Mouse (Mus musculus): ENCODE results near the gene Tmcc1. TPM values are rescaled to one million over a fixed set of nuclear protein-coding genes. Genes with fewer than 3 reads are reported as not detected.

The Tmcc1 gene
- polyA plus RNA-seq, 1 experiment from 2014 or later: 26.2 TPM

GRCm38 (mm10) chr6:116107471-116108358 lies 85.6 kb downstream of the Tmcc1 start:
- H3K27me3 ChIP-seq (ENCODE audit: control insufficient read depth, insufficient read depth, low read length): no peaks in the 10 kb centered on the region
- H3K27ac ChIP-seq (replicated peaks; ENCODE audit: low read depth, low read length): peak overlapping the region; percentile 93
- WGBS: under 1% methylated on average over 29 of the region's 29 CpGs
- no peaks in the 10 kb centered on the region for H3K9me3 ChIP-seq (ENCODE audit: control insufficient read depth, low read length)
- DNase-seq (peak; percentile 84), ATAC-seq (ENCODE audit: low FRiP score, low TSS enrichment) (peak; percentile 97)
- H3K4me1 ChIP-seq (ENCODE audit: control insufficient read depth, insufficient read depth, low read length): peaks cover 30% of the 10 kb centered on the region
- H3K4me2 ChIP-seq (ENCODE audit: low read length): peak overlapping the region; percentile 74
- no peaks in the 10 kb centered on the region for H3K36me3 ChIP-seq (ENCODE audit: control insufficient read depth, insufficient read depth, low read length)
- H3K9ac ChIP-seq (replicated peaks; ENCODE audit: low read length): peak overlapping the region; percentile 68
- peak overlapping the region; percentile 68 for H3K4me3 ChIP-seq (replicated peaks; ENCODE audit: low read depth, low read length)

- Histone ChIP-seq H3K9ac (replicated peaks; ENCODE audit: low read length) (peak overlapping the region; percentile 68), H3K4me3 (replicated peaks; ENCODE audit: low read depth, low read length) (peak overlapping the region; percentile 68), H3K27ac (replicated peaks; ENCODE audit: low read depth, low read length) (peak overlapping the region; percentile 93), H3K36me3 (ENCODE audit: control insufficient read depth, insufficient read depth, low read length) (no peaks in the 10 kb centered on the region), H3K27me3 (ENCODE audit: control insufficient read depth, insufficient read depth, low read length) (no peaks in the 10 kb centered on the region), H3K9me3 (ENCODE audit: control insufficient read depth, low read length) (no peaks in the 10 kb centered on the region), H3K4me2 (ENCODE audit: low read length) (peak overlapping the region; percentile 74), H3K4me1 (ENCODE audit: control insufficient read depth, insufficient read depth, low read length) (peaks cover 30% of the 10 kb centered on the region)
- DNase-seq: peak; percentile 54
- under 1% methylated on average over 6 of the region's 6 CpGs for WGBS
- ATAC-seq (ENCODE audit: low FRiP score, low TSS enrichment): peak; percentile 66; the same call in 1 of the 2 replicates
Measured at GRCm38 (mm10) chr6:116106967-116107470, 86.3 kb downstream of the Tmcc1 start.

GRCm38 (mm10) chr6:116097579-116097978 lies 95.7 kb downstream of the Tmcc1 start:
- H3K4me3 ChIP-seq (replicated peaks; ENCODE audit: low read depth, low read length): no peak overlapping the region
- H3K36me3 ChIP-seq (ENCODE audit: control insufficient read depth, insufficient read depth, low read length): no peaks in the 10 kb centered on the region
- DNase-seq (no peak), ATAC-seq (ENCODE audit: low FRiP score, low TSS enrichment) (no peak)
- no peaks in the 10 kb centered on the region for H3K4me1 ChIP-seq (ENCODE audit: control insufficient read depth, insufficient read depth, low read length)
- no peaks in the 10 kb centered on the region for H3K27me3 ChIP-seq (ENCODE audit: control insufficient read depth, insufficient read depth, low read length)
- 87% methylated on average over 2 of the region's 2 CpGs for WGBS
- H3K27ac ChIP-seq (replicated peaks; ENCODE audit: low read depth, low read length): no peak overlapping the region
- no peaks in the 10 kb centered on the region for H3K9me3 ChIP-seq (ENCODE audit: control insufficient read depth, low read length)
- H3K9ac ChIP-seq (replicated peaks; ENCODE audit: low read length): no peak overlapping the region
- H3K4me2 ChIP-seq (ENCODE audit: low read length): no peak overlapping the region

GRCm38 (mm10) chr6:116089402-116089801 lies 103.9 kb downstream of the Tmcc1 start:
- ATAC-seq (ENCODE audit: low FRiP score, low TSS enrichment): no peak
- no peak for DNase-seq
- no peak overlapping the region for H3K9ac ChIP-seq (replicated peaks; ENCODE audit: low read length)
- no peaks in the 10 kb centered on the region for H3K36me3 ChIP-seq (ENCODE audit: control insufficient read depth, insufficient read depth, low read length)
- no peaks in the 10 kb centered on the region for H3K9me3 ChIP-seq (ENCODE audit: control insufficient read depth, low read length)
- H3K27me3 ChIP-seq (ENCODE audit: control insufficient read depth, insufficient read depth, low read length): no peaks in the 10 kb centered on the region
- no peaks in the 10 kb centered on the region for H3K4me1 ChIP-seq (ENCODE audit: control insufficient read depth, insufficient read depth, low read length)
- no peak overlapping the region for H3K27ac ChIP-seq (replicated peaks; ENCODE audit: low read depth, low read length)
- H3K4me3 ChIP-seq (replicated peaks; ENCODE audit: low read depth, low read length): no peak overlapping the region
- H3K4me2 ChIP-seq (ENCODE audit: low read length): no peak overlapping the region

- H3K4me3 ChIP-seq (replicated peaks; ENCODE audit: low read depth, low read length): no peak overlapping the region
- WGBS: 98% methylated on average over 1 of the region's 1 CpGs
- H3K27ac ChIP-seq (replicated peaks; ENCODE audit: low read depth, low read length): no peak overlapping the region
- H3K4me2 ChIP-seq (ENCODE audit: low read length): no peak overlapping the region
- H3K9me3 ChIP-seq (ENCODE audit: control insufficient read depth, low read length): no peaks in the 10 kb centered on the region
- ATAC-seq (ENCODE audit: low FRiP score, low TSS enrichment): no peak
- H3K4me1 ChIP-seq (ENCODE audit: control insufficient read depth, insufficient read depth, low read length): no peaks in the 10 kb centered on the region
- H3K9ac ChIP-seq (replicated peaks; ENCODE audit: low read length): no peak overlapping the region
- no peak for DNase-seq
- no peaks in the 10 kb centered on the region for H3K36me3 ChIP-seq (ENCODE audit: control insufficient read depth, insufficient read depth, low read length)
- H3K27me3 ChIP-seq (ENCODE audit: control insufficient read depth, insufficient read depth, low read length): no peaks in the 10 kb centered on the region
Measured at GRCm38 (mm10) chr6:116086036-116086435, 107.2 kb downstream of the Tmcc1 start.

GRCm38 (mm10) chr6:116082239-116082638 lies 111.0 kb downstream of the Tmcc1 start:
- Histone ChIP-seq H3K9ac (replicated peaks; ENCODE audit: low read length) (no peak overlapping the region), H3K27me3 (ENCODE audit: control insufficient read depth, insufficient read depth, low read length) (no peaks in the 10 kb centered on the region), H3K4me3 (replicated peaks; ENCODE audit: low read depth, low read length) (no peak overlapping the region), H3K27ac (replicated peaks; ENCODE audit: low read depth, low read length) (no peak overlapping the region), H3K9me3 (ENCODE audit: control insufficient read depth, low read length) (no peaks in the 10 kb centered on the region), H3K4me2 (ENCODE audit: low read length) (no peak overlapping the region), H3K36me3 (ENCODE audit: control insufficient read depth, insufficient read depth, low read length) (no peaks in the 10 kb centered on the region), H3K4me1 (ENCODE audit: control insufficient read depth, insufficient read depth, low read length) (no peaks in the 10 kb centered on the region)
- ATAC-seq (ENCODE audit: low FRiP score, low TSS enrichment): no peak
- DNase-seq: no peak
- WGBS: 75% methylated on average over 1 of the region's 1 CpGs

GRCm38 (mm10) chr6:116081375-116081774 lies 111.9 kb downstream of the Tmcc1 start:
- Histone ChIP-seq H3K4me1 (ENCODE audit: control insufficient read depth, insufficient read depth, low read length) (no peaks in the 10 kb centered on the region), H3K4me2 (ENCODE audit: low read length) (no peak overlapping the region), H3K27me3 (ENCODE audit: control insufficient read depth, insufficient read depth, low read length) (no peaks in the 10 kb centered on the region), H3K9ac (replicated peaks; ENCODE audit: low read length) (no peak overlapping the region), H3K9me3 (ENCODE audit: control insufficient read depth, low read length) (no peaks in the 10 kb centered on the region), H3K36me3 (ENCODE audit: control insufficient read depth, insufficient read depth, low read length) (no peaks in the 10 kb centered on the region), H3K27ac (replicated peaks; ENCODE audit: low read depth, low read length) (no peak overlapping the region), H3K4me3 (replicated peaks; ENCODE audit: low read depth, low read length) (no peak overlapping the region)
- DNase-seq (no peak), ATAC-seq (ENCODE audit: low FRiP score, low TSS enrichment) (no peak)
- 53% methylated on average over 2 of the region's 2 CpGs for WGBS

- Histone ChIP-seq H3K27ac (replicated peaks; ENCODE audit: low read depth, low read length) (no peak overlapping the region), H3K4me1 (ENCODE audit: control insufficient read depth, insufficient read depth, low read length) (no peaks in the 10 kb centered on the region), H3K36me3 (ENCODE audit: control insufficient read depth, insufficient read depth, low read length) (no peaks in the 10 kb centered on the region), H3K4me2 (ENCODE audit: low read length) (no peak overlapping the region), H3K9ac (replicated peaks; ENCODE audit: low read length) (no peak overlapping the region), H3K27me3 (ENCODE audit: control insufficient read depth, insufficient read depth, low read length) (no peaks in the 10 kb centered on the region), H3K4me3 (replicated peaks; ENCODE audit: low read depth, low read length) (no peak overlapping the region), H3K9me3 (ENCODE audit: control insufficient read depth, low read length) (no peaks in the 10 kb centered on the region)
- ATAC-seq (ENCODE audit: low FRiP score, low TSS enrichment) (no peak), DNase-seq (no peak)
- 84% methylated on average over 5 of the region's 5 CpGs for WGBS
Measured at GRCm38 (mm10) chr6:116080756-116081155, 112.5 kb downstream of the Tmcc1 start.

GRCm38 (mm10) chr6:116077608-116078007 lies 115.7 kb downstream of the Tmcc1 start:
- WGBS: 79% methylated on average over 3 of the region's 3 CpGs
- H3K27me3 ChIP-seq (ENCODE audit: control insufficient read depth, insufficient read depth, low read length): no peaks in the 10 kb centered on the region
- H3K4me3 ChIP-seq (replicated peaks; ENCODE audit: low read depth, low read length): no peak overlapping the region
- H3K4me2 ChIP-seq (ENCODE audit: low read length): no peak overlapping the region
- H3K36me3 ChIP-seq (ENCODE audit: control insufficient read depth, insufficient read depth, low read length): no peaks in the 10 kb centered on the region
- DNase-seq (no peak), ATAC-seq (ENCODE audit: low FRiP score, low TSS enrichment) (no peak)
- H3K27ac ChIP-seq (replicated peaks; ENCODE audit: low read depth, low read length): no peak overlapping the region
- no peaks in the 10 kb centered on the region for H3K9me3 ChIP-seq (ENCODE audit: control insufficient read depth, low read length)
- peaks cover 13% of the 10 kb centered on the region for H3K4me1 ChIP-seq (ENCODE audit: control insufficient read depth, insufficient read depth, low read length)
- H3K9ac ChIP-seq (replicated peaks; ENCODE audit: low read length): no peak overlapping the region
